Mouse (Mus musculus): ENCODE results near the gene Agrp.

DNA sequence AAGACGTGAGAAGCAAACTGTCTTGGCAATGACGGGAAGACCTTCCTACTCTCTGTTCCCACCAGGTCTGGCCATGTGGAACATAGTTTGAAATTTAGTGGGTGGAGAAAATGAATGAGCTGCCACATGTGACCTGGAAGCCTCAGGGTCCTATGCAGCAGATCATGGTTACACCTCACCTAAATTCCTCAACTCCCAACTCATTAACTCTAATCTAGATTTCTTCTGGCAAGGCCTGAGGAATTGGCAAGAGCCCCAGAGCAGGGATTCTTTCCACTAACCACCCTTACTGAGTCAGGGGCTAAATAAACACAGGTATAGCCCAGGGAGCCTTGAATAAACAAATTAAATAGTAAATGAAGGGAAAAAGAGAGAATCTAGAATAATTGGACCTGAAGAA, 85.2 kb downstream of the Agrp start:
- TF ChIP-seq TCF12 (IDR thresholded peaks at IDR 0.05; ENCODE audit: insufficient read depth, poor library complexity, severe bottlenecking) (no peak), MYOG (IDR thresholded peaks at IDR 0.05; ENCODE audit: control insufficient read depth in 1 of 3, insufficient read depth in 1 of 3, insufficient read length in 2 of 3, low read depth in 2 of 3) (no peak), POLR2A (IDR thresholded peaks at IDR 0.05; ENCODE audit: insufficient read length, low read depth) (no peak), E2F4 (IDR thresholded peaks at IDR 0.05; ENCODE audit: insufficient read depth) (no peak), REST (IDR thresholded peaks at IDR 0.05; ENCODE audit: insufficient read depth, insufficient read length) (no peak), USF1 (IDR thresholded peaks at IDR 0.05; ENCODE audit: low read depth) (no peak), CEBPB (IDR thresholded peaks at IDR 0.05; ENCODE audit: insufficient read depth, poor library complexity, severe bottlenecking) (no peak), POLR2AphosphoS2 (IDR thresholded peaks at IDR 0.05; ENCODE audit: insufficient read length, low read depth) (no peak), MAX (IDR thresholded peaks at IDR 0.05; ENCODE audit: low read depth) (no peak)
